Mouse (Mus musculus) liver, adult 2 months (tissue): ENCODE measurements around the gene Osbpl5.

Source experiments
- CTCF ChIP-seq: fragments of 200-500 bp; IDR thresholded peaks from 2 replicates; pipeline ENCODE4 v1.5.1; 2011; ENCODE audit warnings: low read depth, low read length, control low read depth
- POLR2A ChIP-seq: fragments of 200-500 bp; IDR thresholded peaks from 2 replicates; pipeline ENCODE4 v1.6.1; 2011; ENCODE audit warnings: low read length, control low read depth; ENCODE audit not compliant: insufficient read depth; ENCODE audit errors: extremely low read depth

DNA sequence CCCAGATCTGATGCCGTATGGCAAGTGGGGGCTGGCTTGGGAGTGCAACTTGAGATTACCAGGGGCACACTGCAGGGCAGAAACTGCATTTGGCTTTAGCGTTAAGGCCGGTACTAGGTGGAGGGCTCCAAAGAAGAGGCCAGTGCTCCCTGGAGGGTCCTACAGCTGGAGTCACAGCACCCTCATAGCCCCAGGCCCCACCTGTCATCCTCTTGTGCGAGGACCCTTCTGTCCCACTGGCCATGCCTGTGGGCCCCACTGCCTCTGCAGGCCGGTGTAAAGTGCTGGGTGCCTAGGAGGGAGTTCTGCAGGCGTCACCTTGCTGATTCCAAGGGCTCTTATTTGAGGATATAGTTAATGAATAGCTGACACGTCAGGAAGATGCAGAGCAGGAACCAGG, 67.3 kb downstream of the Osbpl5 start:
- no peak for TF ChIP-seq CTCF
- TF ChIP-seq POLR2A, result no peak
